Mouse (Mus musculus) heart, postnatal 0 days (tissue): ENCODE measurements at regions not wholly inside any gene's neighbourhood (a gene's known extent, or its start where the extent isn't known, plus 50 kb on each side); places are given as distances from the start of the nearest gene placed in this dataset.

Experiments
- CTCF ChIP-seq: IDR thresholded peaks from 2 replicates; pipeline ENCODE4 v1.5.1; 2016; ENCODE audit warnings: antibody characterized with exemption, control low read depth, low read depth
- EP300 ChIP-seq: IDR thresholded peaks from 2 replicates; pipeline ENCODE4 v1.6.1; 2016; ENCODE audit warnings: antibody characterized with exemption, low read depth

DNA sequence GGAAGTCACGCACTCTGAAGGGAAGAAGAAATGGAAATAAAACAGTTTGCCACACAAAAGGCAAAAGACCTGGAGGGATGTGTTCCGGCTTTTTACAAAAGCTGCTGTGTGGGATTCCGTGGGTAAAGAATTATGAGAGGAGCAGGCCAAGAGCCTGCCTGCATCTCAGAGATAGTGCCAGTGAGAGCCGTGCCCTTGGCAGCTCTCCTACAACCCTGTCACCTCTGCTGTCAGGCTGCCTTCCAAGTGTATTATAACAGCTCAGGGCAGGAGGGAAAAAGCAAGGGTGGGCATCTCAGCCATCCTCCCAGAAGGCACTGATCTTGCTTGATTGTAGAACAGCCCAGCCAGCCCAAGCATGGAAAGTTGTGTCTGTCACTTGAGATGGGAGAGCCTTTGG is 270.3 kb downstream of the Gadd45g start:
- TF ChIP-seq EP300, result no peak
- no peak for TF ChIP-seq CTCF
